Mouse (Mus musculus) liver, embryonic 15.5 days (tissue): Measurements from ENCODE around the gene Pfkp. TPM values are rescaled to one million over a fixed set of nuclear protein-coding genes. Genes with fewer than 3 reads are reported as not detected.

Experiments used
- ATAC-seq: fragments of 200-750 bp; cut with Nextera tagmentation; 2 replicates; pipeline ENCODE4 v1.8.0; 2017; ENCODE audit warnings: moderate number of reproducible peaks, mild to moderate bottlenecking, moderate library complexity; ENCODE audit not compliant: insufficient read depth
- H3K27ac ChIP-seq: fragments of 300-500 bp; sonication (generic); replicated peaks from 2 replicates; pipeline ENCODE4 v1.5.1; 2015; ENCODE audit warnings: mild to moderate bottlenecking, inconsistent platforms
- H3K27me3 ChIP-seq: fragments of 300-500 bp; sonication (generic); 2 replicates; pipeline ENCODE4 v1.6.1; 2015; ENCODE audit warnings: mild to moderate bottlenecking, inconsistent platforms
- H3K36me3 ChIP-seq: fragments of 300-500 bp; sonication (generic); replicated peaks from 2 replicates; pipeline ENCODE4 v1.6.1; 2015; ENCODE audit warnings: moderate library complexity, mild to moderate bottlenecking, inconsistent platforms
- H3K4me1 ChIP-seq: fragments of 300-500 bp; sonication (generic); replicated peaks from 2 replicates; pipeline ENCODE4 v1.6.1; 2015; ENCODE audit warnings: inconsistent platforms
- H3K4me2 ChIP-seq: fragments of 300-500 bp; sonication (generic); 2 replicates; pipeline ENCODE4 v1.6.1; 2015; ENCODE audit warnings: moderate library complexity, mild to moderate bottlenecking, inconsistent platforms
- H3K4me3 ChIP-seq: fragments of 300-500 bp; sonication (generic); replicated peaks from 2 replicates; pipeline ENCODE4 v1.5.1; 2015; ENCODE audit warnings: mild to moderate bottlenecking, inconsistent platforms
- H3K9ac ChIP-seq: fragments of 300-500 bp; sonication (generic); 2 replicates; pipeline ENCODE4 v1.6.1; 2015; ENCODE audit warnings: moderate library complexity, mild to moderate bottlenecking, inconsistent platforms
- H3K9me3 ChIP-seq: fragments of 300-500 bp; sonication (generic); replicated peaks from 2 replicates; pipeline ENCODE4 v1.6.1; 2016; ENCODE audit warnings: inconsistent platforms
- WGBS: fragments of 180-500 bp; shearing (Covaris S2); methylation state at CpG from one replicate; pipeline ENCODE4 v1.1.7; 2015; ENCODE audit warnings: mixed read lengths; ENCODE audit not compliant: insufficient replicate concordance; 5-methylcytosine and 5-hydroxymethylcytosine counted together
- polyA plus RNA-seq: library from polyadenylated mRNA; unstranded; fragments of >200 nt; fragmentation: Nextera tagmentation; extraction: Ambion mirVana; gene quantifications from 2 replicates; pipeline ENCODE4 v1.2.1, GENCODE M21; 2015

Pfkp gene
- polyA plus RNA-seq, 1 experiment from 2014 or later = 6.4 TPM

GRCm38 (mm10) chr13:6628261-6628660, 20.3 kb downstream of the Pfkp start:
- H3K4me3 ChIP-seq = no peak overlapping the region
- WGBS = 57% methylated on average over 3 of the region's 3 CpGs
- no peak for ATAC-seq

GRCm38 (mm10) chr13:6627352-6627751, 21.2 kb downstream of the Pfkp start:
- 68% methylated on average over 3 of the region's 3 CpGs for WGBS
- Histone ChIP-seq H3K4me1 (no peaks in the 10 kb centered on the region), H3K27me3 (no peaks in the 10 kb centered on the region), H3K9me3 (no peaks in the 10 kb centered on the region), H3K27ac (no peak overlapping the region), H3K4me3 (no peak overlapping the region), H3K4me2 (no peak overlapping the region), H3K9ac (no peak overlapping the region), H3K36me3 (no peaks in the 10 kb centered on the region)
- no peak for ATAC-seq

More at GRCm38 (mm10) chr13:6628261-6628660, 20.3 kb downstream of the Pfkp start:
- Histone ChIP-seq H3K27me3 (no peaks in the 10 kb centered on the region), H3K4me1 (peaks cover 5% of the 10 kb centered on the region; the same call in 1 of the 2 replicates), H3K4me2 (no peak overlapping the region), H3K9me3 (no peaks in the 10 kb centered on the region), H3K27ac (no peak overlapping the region), H3K36me3 (no peaks in the 10 kb centered on the region), H3K9ac (no peak overlapping the region)

- Histone ChIP-seq H3K27me3 (no peaks in the 10 kb centered on the region), H3K4me3 (no peak overlapping the region), H3K27ac (no peak overlapping the region), H3K4me2 (no peak overlapping the region), H3K4me1 (no peaks in the 10 kb centered on the region), H3K9me3 (no peaks in the 10 kb centered on the region), H3K36me3 (no peaks in the 10 kb centered on the region), H3K9ac (no peak overlapping the region)
- 62% methylated on average over 4 of the region's 4 CpGs for WGBS
- no peak for ATAC-seq
Measured at GRCm38 (mm10) chr13:6626508-6627114, 22.0 kb downstream of the Pfkp start.

- Histone ChIP-seq H3K4me3 (no peak overlapping the region), H3K36me3 (no peaks in the 10 kb centered on the region), H3K9me3 (no peaks in the 10 kb centered on the region), H3K9ac (no peak overlapping the region), H3K27ac (no peak overlapping the region), H3K4me1 (no peaks in the 10 kb centered on the region), H3K27me3 (no peaks in the 10 kb centered on the region), H3K4me2 (no peak overlapping the region)
- WGBS = 58% methylated on average over 3 of the region's 3 CpGs
- no peak for ATAC-seq
Measured at GRCm38 (mm10) chr13:6625942-6626341, 22.6 kb downstream of the Pfkp start.

- Histone ChIP-seq H3K36me3 (no peaks in the 10 kb centered on the region), H3K9me3 (no peaks in the 10 kb centered on the region), H3K27ac (no peak overlapping the region), H3K27me3 (no peaks in the 10 kb centered on the region), H3K9ac (no peak overlapping the region), H3K4me3 (no peak overlapping the region), H3K4me2 (no peak overlapping the region), H3K4me1 (no peaks in the 10 kb centered on the region)
- no peak for ATAC-seq
- WGBS = 34% methylated on average over 2 of the region's 2 CpGs
Measured at GRCm38 (mm10) chr13:6624604-6625003, 24.0 kb downstream of the Pfkp start.

- ATAC-seq = no peak
- no peaks in the 10 kb centered on the region for H3K27me3 ChIP-seq
- no peaks in the 10 kb centered on the region for H3K4me1 ChIP-seq
- no peak overlapping the region for H3K4me3 ChIP-seq
- no peaks in the 10 kb centered on the region for H3K9me3 ChIP-seq
- WGBS = 53% methylated on average over 4 of the region's 4 CpGs
- no peak overlapping the region for H3K27ac ChIP-seq
- H3K4me2 ChIP-seq = no peak overlapping the region
- no peak overlapping the region for H3K9ac ChIP-seq
- H3K36me3 ChIP-seq = no peaks in the 10 kb centered on the region
Measured at GRCm38 (mm10) chr13:6624121-6624520, 24.5 kb downstream of the Pfkp start.

- H3K4me3 ChIP-seq = no peak overlapping the region
- H3K9me3 ChIP-seq = no peaks in the 10 kb centered on the region
- H3K36me3 ChIP-seq = no peaks in the 10 kb centered on the region
- no peak overlapping the region for H3K4me2 ChIP-seq
- no peak overlapping the region for H3K27ac ChIP-seq
- H3K4me1 ChIP-seq = no peaks in the 10 kb centered on the region
- H3K9ac ChIP-seq = no peak overlapping the region
- WGBS = 82% methylated on average over 20 of the region's 20 CpGs
- H3K27me3 ChIP-seq = no peaks in the 10 kb centered on the region
- ATAC-seq = no peak
Measured at GRCm38 (mm10) chr13:6621831-6622230, 26.7 kb downstream of the Pfkp start.

- no peak overlapping the region for H3K4me2 ChIP-seq
- no peak overlapping the region for H3K27ac ChIP-seq
- no peaks in the 10 kb centered on the region for H3K9me3 ChIP-seq
- H3K4me1 ChIP-seq = no peaks in the 10 kb centered on the region
- H3K27me3 ChIP-seq = no peaks in the 10 kb centered on the region
- no peaks in the 10 kb centered on the region for H3K36me3 ChIP-seq
- 72% methylated on average over 3 of the region's 3 CpGs for WGBS
- no peak overlapping the region for H3K4me3 ChIP-seq
- no peak for ATAC-seq
- no peak overlapping the region for H3K9ac ChIP-seq
Measured at GRCm38 (mm10) chr13:6620250-6620649, 28.3 kb downstream of the Pfkp start.

GRCm38 (mm10) chr13:6618711-6619110, 29.9 kb downstream of the Pfkp start:
- H3K4me2 ChIP-seq = no peak overlapping the region
- ATAC-seq = no peak
- H3K9ac ChIP-seq = no peak overlapping the region
- H3K4me3 ChIP-seq = no peak overlapping the region
- H3K27me3 ChIP-seq = no peaks in the 10 kb centered on the region
- no peaks in the 10 kb centered on the region for H3K9me3 ChIP-seq
- 60% methylated on average over 3 of the region's 3 CpGs for WGBS
- no peaks in the 10 kb centered on the region for H3K4me1 ChIP-seq
- no peaks in the 10 kb centered on the region for H3K36me3 ChIP-seq
- H3K27ac ChIP-seq = no peak overlapping the region

- Histone ChIP-seq H3K9ac (no peak overlapping the region), H3K4me3 (no peak overlapping the region), H3K4me2 (no peak overlapping the region), H3K4me1 (no peaks in the 10 kb centered on the region), H3K27ac (no peak overlapping the region), H3K27me3 (no peaks in the 10 kb centered on the region), H3K36me3 (no peaks in the 10 kb centered on the region), H3K9me3 (no peaks in the 10 kb centered on the region)
- ATAC-seq = no peak
- 67% methylated on average over 5 of the region's 5 CpGs for WGBS
Measured at GRCm38 (mm10) chr13:6613690-6614445, 34.7 kb downstream of the Pfkp start.

GRCm38 (mm10) chr13:6602786-6603409, 45.7 kb downstream of the Pfkp start:
- no peak for ATAC-seq
- WGBS = 79% methylated on average over 10 of the region's 10 CpGs
- Histone ChIP-seq H3K9ac (no peak overlapping the region), H3K27me3 (no peaks in the 10 kb centered on the region), H3K4me3 (no peak overlapping the region), H3K4me2 (no peak overlapping the region), H3K27ac (no peak overlapping the region), H3K36me3 (no peaks in the 10 kb centered on the region), H3K4me1 (no peaks in the 10 kb centered on the region), H3K9me3 (no peaks in the 10 kb centered on the region)
